Mouse (Mus musculus): Measurements from ENCODE around the gene Ssu72. TPM values are rescaled to one million over a fixed set of nuclear protein-coding genes. Genes with fewer than 3 reads are reported as not detected.
"Not testable (repeated sequence)": the region's sequence is repeated elsewhere in the genome, so short reads cannot be mapped to it uniquely, and the experiment has no call there.

Ssu72 gene
- polyA plus RNA-seq, 1 experiment from 2014 or later, result 122 TPM

- Histone ChIP-seq H3K4me3 (ENCODE audit: low read depth, low read length) (no peak overlapping the region), H3K4me2 (no peak overlapping the region), H3K9me3 (ENCODE audit: control insufficient read depth, low read length) (no peaks in the 10 kb centered on the region), H3K27me3 (replicated peaks; ENCODE audit: control insufficient read depth, insufficient read depth, low read length) (no peaks in the 10 kb centered on the region), H3K9ac (ENCODE audit: low read depth, low read length) (no peak overlapping the region), H3K4me1 (replicated peaks; ENCODE audit: control insufficient read depth, insufficient read depth, low read length) (peaks cover 6% of the 10 kb centered on the region), H3K36me3 (ENCODE audit: control insufficient read depth, insufficient read depth, low read length) (no peaks in the 10 kb centered on the region), H3K27ac (ENCODE audit: low read depth, low read length) (no peak overlapping the region)
- ATAC-seq (replicated peaks; ENCODE audit: low FRiP score) (no peak), DNase-seq (ENCODE audit: low spot score) (no peak)
- 58% methylated on average over 2 of the region's 2 CpGs for WGBS
Measured at GRCm38 (mm10) chr4:155672082-155672481, 32.5 kb upstream of the Ssu72 start.

- Histone ChIP-seq H3K4me1 (replicated peaks; ENCODE audit: control insufficient read depth, insufficient read depth, low read length) (no peaks in the 10 kb centered on the region), H3K27ac (ENCODE audit: low read depth, low read length) (no peak overlapping the region), H3K36me3 (ENCODE audit: control insufficient read depth, insufficient read depth, low read length) (no peaks in the 10 kb centered on the region), H3K27me3 (replicated peaks; ENCODE audit: control insufficient read depth, insufficient read depth, low read length) (no peaks in the 10 kb centered on the region), H3K4me2 (no peak overlapping the region), H3K9ac (ENCODE audit: low read depth, low read length) (no peak overlapping the region), H3K4me3 (ENCODE audit: low read depth, low read length) (no peak overlapping the region), H3K9me3 (ENCODE audit: control insufficient read depth, low read length) (no peaks in the 10 kb centered on the region)
- DNase-seq (ENCODE audit: low spot score) (no peak), ATAC-seq (replicated peaks; ENCODE audit: low FRiP score) (no peak)
- WGBS, result 82% methylated on average over 2 of the region's 2 CpGs
Measured at GRCm38 (mm10) chr4:155675991-155676390, 28.6 kb upstream of the Ssu72 start.

GRCm38 (mm10) chr4:155683670-155684277 lies 20.8 kb upstream of the Ssu72 start:
- H3K9me3 ChIP-seq (ENCODE audit: control insufficient read depth, low read length); H3K36me3 ChIP-seq (ENCODE audit: control insufficient read depth, insufficient read depth, low read length); H3K27ac ChIP-seq (ENCODE audit: low read depth, low read length); DNase-seq (ENCODE audit: low spot score); H3K4me3 ChIP-seq (ENCODE audit: low read depth, low read length); H3K9ac ChIP-seq (ENCODE audit: low read depth, low read length); H3K4me1 ChIP-seq (replicated peaks; ENCODE audit: control insufficient read depth, insufficient read depth, low read length); H3K4me2 ChIP-seq; ATAC-seq (replicated peaks; ENCODE audit: low FRiP score); H3K27me3 ChIP-seq (replicated peaks; ENCODE audit: control insufficient read depth, insufficient read depth, low read length): not testable (repeated sequence)
- WGBS, result 87% methylated on average over 15 of the region's 19 CpGs

- H3K4me1 ChIP-seq (replicated peaks; ENCODE audit: control insufficient read depth, insufficient read depth, low read length); H3K36me3 ChIP-seq (ENCODE audit: control insufficient read depth, insufficient read depth, low read length); H3K4me2 ChIP-seq; H3K4me3 ChIP-seq (ENCODE audit: low read depth, low read length); DNase-seq (ENCODE audit: low spot score); ATAC-seq (replicated peaks; ENCODE audit: low FRiP score); H3K27me3 ChIP-seq (replicated peaks; ENCODE audit: control insufficient read depth, insufficient read depth, low read length); H3K9ac ChIP-seq (ENCODE audit: low read depth, low read length); H3K9me3 ChIP-seq (ENCODE audit: control insufficient read depth, low read length); H3K27ac ChIP-seq (ENCODE audit: low read depth, low read length): not testable (repeated sequence)
- 80% methylated on average over 4 of the region's 4 CpGs for WGBS
Measured at GRCm38 (mm10) chr4:155687764-155688163, 16.8 kb upstream of the Ssu72 start.

- Histone ChIP-seq H3K4me2 (no peak overlapping the region), H3K9ac (ENCODE audit: low read depth, low read length) (no peak overlapping the region), H3K9me3 (ENCODE audit: control insufficient read depth, low read length) (no peaks in the 10 kb centered on the region; the same call in 1 of the 2 replicates), H3K27ac (ENCODE audit: low read depth, low read length) (no peak overlapping the region), H3K4me1 (replicated peaks; ENCODE audit: control insufficient read depth, insufficient read depth, low read length) (0 out of 2 replicates have a peak, but pooled peaks cover 2% of the 10 kb centered on the region), H3K36me3 (ENCODE audit: control insufficient read depth, insufficient read depth, low read length) (no peaks in the 10 kb centered on the region), H3K27me3 (replicated peaks; ENCODE audit: control insufficient read depth, insufficient read depth, low read length) (peaks cover 33% of the 10 kb centered on the region), H3K4me3 (ENCODE audit: low read depth, low read length) (no peak overlapping the region)
- ATAC-seq (replicated peaks; ENCODE audit: low FRiP score), result no peak
- whole genome bisulfite sequencing, result 75% methylated on average over 12 of the region's 12 CpGs
- DNase-seq (ENCODE audit: low spot score), result no peak
Measured at GRCm38 (mm10) chr4:155690571-155691375, 13.8 kb upstream of the Ssu72 start.

- no peak for ATAC-seq (replicated peaks; ENCODE audit: low FRiP score)
- Histone ChIP-seq H3K4me2 (no peak overlapping the region), H3K4me3 (ENCODE audit: low read depth, low read length) (no peak overlapping the region), H3K4me1 (replicated peaks; ENCODE audit: control insufficient read depth, insufficient read depth, low read length) (0 out of 2 replicates have a peak, but pooled peaks cover 2% of the 10 kb centered on the region), H3K27ac (ENCODE audit: low read depth, low read length) (no peak overlapping the region), H3K9me3 (ENCODE audit: control insufficient read depth, low read length) (no peaks in the 10 kb centered on the region), H3K27me3 (replicated peaks; ENCODE audit: control insufficient read depth, insufficient read depth, low read length) (peaks cover 45% of the 10 kb centered on the region), H3K36me3 (ENCODE audit: control insufficient read depth, insufficient read depth, low read length) (no peaks in the 10 kb centered on the region), H3K9ac (ENCODE audit: low read depth, low read length) (no peak overlapping the region)
- DNase-seq (ENCODE audit: low spot score), result no peak
- WGBS, result 93% methylated on average over 3 of the region's 3 CpGs
Measured at GRCm38 (mm10) chr4:155692421-155692820, 12.2 kb upstream of the Ssu72 start.

- ATAC-seq (replicated peaks; ENCODE audit: low FRiP score), result peak; percentile 44; the same call in 1 of the 2 replicates
Measured at GRCm38 (mm10) chr4:155694111-155694481, 10.5 kb upstream of the Ssu72 start, which contains the start of gene Fndc10. Gene Fndc10 (plus strand): TSS chr4:155694342.

GRCm38 (mm10) chr4:155694482-155695401 lies 9.9 kb upstream of the Ssu72 start:
- Histone ChIP-seq H3K9me3 (ENCODE audit: control insufficient read depth, low read length) (no peaks in the 10 kb centered on the region), H3K27ac (ENCODE audit: low read depth, low read length) (no peak overlapping the region), H3K27me3 (replicated peaks; ENCODE audit: control insufficient read depth, insufficient read depth, low read length) (peaks cover 45% of the 10 kb centered on the region), H3K4me2 (peak overlapping the region; percentile 93), H3K9ac (ENCODE audit: low read depth, low read length) (peak overlapping the region; percentile 55), H3K4me1 (replicated peaks; ENCODE audit: control insufficient read depth, insufficient read depth, low read length) (0 out of 2 replicates have a peak, but pooled peaks cover 2% of the 10 kb centered on the region), H3K36me3 (ENCODE audit: control insufficient read depth, insufficient read depth, low read length) (no peaks in the 10 kb centered on the region), H3K4me3 (ENCODE audit: low read depth, low read length) (peak overlapping the region; percentile 60)
- WGBS, result 2% methylated on average over 87 of the region's 92 CpGs
- ATAC-seq (replicated peaks; ENCODE audit: low FRiP score) (no peak; the same call in 1 of the 2 replicates), DNase-seq (ENCODE audit: low spot score) (peak; percentile 60)

More at GRCm38 (mm10) chr4:155694111-155694481, 10.5 kb upstream of the Ssu72 start, which contains the start of gene Fndc10:
- 1% methylated on average over 45 of the region's 47 CpGs for WGBS
- H3K27me3 ChIP-seq (replicated peaks; ENCODE audit: control insufficient read depth, insufficient read depth, low read length), result peaks cover 45% of the 10 kb centered on the region
- 0 out of 2 replicates have a peak, but pooled peaks cover 2% of the 10 kb centered on the region for H3K4me1 ChIP-seq (replicated peaks; ENCODE audit: control insufficient read depth, insufficient read depth, low read length)
- H3K9me3 ChIP-seq (ENCODE audit: control insufficient read depth, low read length), result no peaks in the 10 kb centered on the region
- DNase-seq (ENCODE audit: low spot score), result peak; percentile 50
- H3K27ac ChIP-seq (ENCODE audit: low read depth, low read length), result no peak within 1 kb of the TSS
- H3K4me3 ChIP-seq (ENCODE audit: low read depth, low read length), result peak within 1 kb of the TSS; percentile 60
- peak within 1 kb of the TSS; percentile 55 for H3K9ac ChIP-seq (ENCODE audit: low read depth, low read length)
- H3K36me3 ChIP-seq (ENCODE audit: control insufficient read depth, insufficient read depth, low read length), result no peaks in the 10 kb centered on the region
- peak within 1 kb of the TSS; percentile 93 for H3K4me2 ChIP-seq

All from liver, embryonic 11.5 days (tissue).